Mouse (Mus musculus): ENCODE measurements around the gene Camk2n1. TPM values are rescaled to one million over a fixed set of nuclear protein-coding genes. Genes with fewer than 3 reads are reported as not detected.

The Camk2n1 gene
- polyA plus RNA-seq, 1 experiment from 2014 or later, result 1.4 TPM

- Histone ChIP-seq H3K27ac (replicated peaks in 1 of 2; ENCODE audit: control insufficient read depth in 1 of 2, insufficient read depth in 1 of 2, low read depth in 2 of 2, low read length in 2 of 2) (no peak overlapping the region), H3K9ac (ENCODE audit: low read length) (no peak overlapping the region), H3K4me1 (ENCODE audit: control insufficient read depth in 2 of 2, insufficient read depth in 2 of 2, low read length in 2 of 2) (peaks cover 20 to 21% of the 10 kb centered on the region in 2 experiments; a peak in 3 of 4 replicates), H3K4me3 (ENCODE audit: control insufficient read depth in 1 of 2, insufficient read depth in 1 of 2, low read depth in 1 of 2, low read length in 2 of 2) (no peak overlapping the region), H3K9me3 (ENCODE audit: control insufficient read depth, low read length) (no peaks in the 10 kb centered on the region), H3K36me3 (ENCODE audit: control insufficient read depth, insufficient read depth, low read length) (no peaks in the 10 kb centered on the region), H3K4me2 (ENCODE audit: low read length) (no peak overlapping the region), H3K27me3 (ENCODE audit: control insufficient read depth, insufficient read depth, low read length) (peaks cover 9% of the 10 kb centered on the region)
- 40% methylated on average over 5 of the region's 5 CpGs for WGBS
- ATAC-seq (ENCODE audit: insufficient number of reproducible peaks, insufficient read depth, low FRiP score, low read depth), result 0 out of 2 replicates have a peak, but pooled peaks have one; percentile 19
Observed at GRCm38 (mm10) chr4:138493161-138494001, 39.3 kb downstream of the Camk2n1 start.

GRCm38 (mm10) chr4:138494905-138495304 lies 40.8 kb downstream of the Camk2n1 start:
- no peaks in the 10 kb centered on the region for H3K36me3 ChIP-seq (ENCODE audit: control insufficient read depth, insufficient read depth, low read length)
- H3K27ac ChIP-seq (replicated peaks in 1 of 2; ENCODE audit: control insufficient read depth in 1 of 2, insufficient read depth in 1 of 2, low read depth in 2 of 2, low read length in 2 of 2), result no peak overlapping the region
- peaks cover 17 to 21% of the 10 kb centered on the region in 2 experiments; a peak in 3 of 4 replicates for H3K4me1 ChIP-seq (ENCODE audit: control insufficient read depth in 2 of 2, insufficient read depth in 2 of 2, low read length in 2 of 2)
- no peak for ATAC-seq (ENCODE audit: insufficient number of reproducible peaks, insufficient read depth, low FRiP score, low read depth)
- no peaks in the 10 kb centered on the region for H3K9me3 ChIP-seq (ENCODE audit: control insufficient read depth, low read length)
- H3K9ac ChIP-seq (ENCODE audit: low read length), result no peak overlapping the region
- WGBS, result 21% methylated on average over 5 of the region's 5 CpGs
- peaks cover 11% of the 10 kb centered on the region for H3K27me3 ChIP-seq (ENCODE audit: control insufficient read depth, insufficient read depth, low read length)
- H3K4me3 ChIP-seq (ENCODE audit: control insufficient read depth in 1 of 2, insufficient read depth in 1 of 2, low read depth in 1 of 2, low read length in 2 of 2), result no peak overlapping the region
- H3K4me2 ChIP-seq (ENCODE audit: low read length), result no peak overlapping the region

- peaks cover 11% of the 10 kb centered on the region for H3K27me3 ChIP-seq (ENCODE audit: control insufficient read depth, insufficient read depth, low read length)
- H3K9ac ChIP-seq (ENCODE audit: low read length), result no peak overlapping the region
- 0 out of 4 replicates have a peak overlapping the region, but pooled peaks have one; percentile 0 to 9 for H3K4me3 ChIP-seq (ENCODE audit: control insufficient read depth in 1 of 2, insufficient read depth in 1 of 2, low read depth in 1 of 2, low read length in 2 of 2)
Observed at GRCm38 (mm10) chr4:138495775-138496174, 41.7 kb downstream of the Camk2n1 start.

DNA sequence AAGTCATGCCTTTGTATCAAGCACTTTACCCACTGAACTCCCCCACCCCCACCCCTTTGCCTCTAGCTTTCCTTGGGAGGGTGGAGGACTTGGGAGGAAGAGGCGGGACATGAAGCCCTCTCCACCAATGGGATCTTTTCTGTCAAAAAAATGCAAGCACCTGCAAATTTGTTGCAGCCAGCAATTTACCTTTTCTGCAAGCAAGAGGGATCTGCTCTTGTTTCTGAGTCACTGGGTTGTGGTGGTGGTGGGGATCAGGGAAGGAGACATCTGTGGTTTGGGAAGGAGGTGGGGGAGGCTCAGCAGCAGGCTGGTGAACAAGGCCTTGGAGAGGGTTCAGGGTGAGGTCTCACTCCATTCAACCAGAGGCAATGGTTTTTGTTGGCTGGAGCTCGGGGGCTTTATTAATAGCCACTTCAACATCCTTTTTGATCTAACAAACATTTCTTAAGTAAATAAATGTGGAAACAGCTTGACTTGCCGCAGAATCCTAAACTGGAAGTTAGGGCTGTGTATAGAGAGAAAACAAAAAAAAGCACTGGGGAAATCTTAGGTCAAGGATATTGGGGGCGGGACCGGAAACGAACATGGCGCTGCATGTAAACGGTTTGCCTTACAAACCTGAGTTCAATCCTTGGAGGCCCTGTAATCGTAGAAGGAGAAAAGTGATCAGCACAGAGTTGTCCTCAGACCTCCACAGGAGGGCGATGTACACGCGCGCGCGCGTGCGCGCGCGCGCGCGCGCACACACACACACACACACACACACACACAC lies 42.8 kb downstream of the Camk2n1 start:
- H3K27ac ChIP-seq (replicated peaks in 1 of 2; ENCODE audit: control insufficient read depth in 1 of 2, insufficient read depth in 1 of 2, low read depth in 2 of 2, low read length in 2 of 2), result no peak overlapping the region
- WGBS, result 77% methylated on average over 23 of the region's 24 CpGs
- H3K4me3 ChIP-seq (ENCODE audit: control insufficient read depth in 1 of 2, insufficient read depth in 1 of 2, low read depth in 1 of 2, low read length in 2 of 2), result no peak overlapping the region
- no peaks in the 10 kb centered on the region for H3K9me3 ChIP-seq (ENCODE audit: control insufficient read depth, low read length)
- H3K4me2 ChIP-seq (ENCODE audit: low read length), result no peak overlapping the region
- no peak overlapping the region for H3K9ac ChIP-seq (ENCODE audit: low read length)
- no peak for ATAC-seq (ENCODE audit: insufficient number of reproducible peaks, insufficient read depth, low FRiP score, low read depth)
- no peaks in the 10 kb centered on the region for H3K36me3 ChIP-seq (ENCODE audit: control insufficient read depth, insufficient read depth, low read length)
- H3K4me1 ChIP-seq (ENCODE audit: control insufficient read depth in 2 of 2, insufficient read depth in 2 of 2, low read length in 2 of 2), result peaks cover 17 to 21% of the 10 kb centered on the region in 2 experiments; a peak in 3 of 4 replicates
- peaks cover 11% of the 10 kb centered on the region for H3K27me3 ChIP-seq (ENCODE audit: control insufficient read depth, insufficient read depth, low read length)

More at GRCm38 (mm10) chr4:138495775-138496174, 41.7 kb downstream of the Camk2n1 start:
- H3K4me2 ChIP-seq (ENCODE audit: low read length), result peak overlapping the region; percentile 49
- H3K36me3 ChIP-seq (ENCODE audit: control insufficient read depth, insufficient read depth, low read length), result no peaks in the 10 kb centered on the region
- no peaks in the 10 kb centered on the region for H3K9me3 ChIP-seq (ENCODE audit: control insufficient read depth, low read length)
- H3K27ac ChIP-seq (replicated peaks in 1 of 2; ENCODE audit: control insufficient read depth in 1 of 2, insufficient read depth in 1 of 2, low read depth in 2 of 2, low read length in 2 of 2), result no peak overlapping the region
- H3K4me1 ChIP-seq (ENCODE audit: control insufficient read depth in 2 of 2, insufficient read depth in 2 of 2, low read length in 2 of 2), result peaks cover 17 to 21% of the 10 kb centered on the region in 2 experiments; a peak in 3 of 4 replicates
- no peak for ATAC-seq (ENCODE audit: insufficient number of reproducible peaks, insufficient read depth, low FRiP score, low read depth)
- 6% methylated on average over 13 of the region's 13 CpGs for WGBS

- Histone ChIP-seq H3K36me3 (ENCODE audit: control insufficient read depth, insufficient read depth, low read length) (no peaks in the 10 kb centered on the region), H3K4me1 (ENCODE audit: control insufficient read depth in 2 of 2, insufficient read depth in 2 of 2, low read length in 2 of 2) (peaks cover 8 to 11% of the 10 kb centered on the region in 2 experiments; a peak in 3 of 4 replicates), H3K4me3 (ENCODE audit: control insufficient read depth in 1 of 2, insufficient read depth in 1 of 2, low read depth in 1 of 2, low read length in 2 of 2) (no peak overlapping the region), H3K9me3 (ENCODE audit: control insufficient read depth, low read length) (no peaks in the 10 kb centered on the region), H3K9ac (ENCODE audit: low read length) (no peak overlapping the region), H3K27me3 (ENCODE audit: control insufficient read depth, insufficient read depth, low read length) (peaks cover 26% of the 10 kb centered on the region), H3K4me2 (ENCODE audit: low read length) (no peak overlapping the region), H3K27ac (replicated peaks in 1 of 2; ENCODE audit: control insufficient read depth in 1 of 2, insufficient read depth in 1 of 2, low read depth in 2 of 2, low read length in 2 of 2) (no peak overlapping the region)
- no peak for ATAC-seq (ENCODE audit: insufficient number of reproducible peaks, insufficient read depth, low FRiP score, low read depth)
- WGBS, result 76% methylated on average over 21 of the region's 21 CpGs
Observed at GRCm38 (mm10) chr4:138499856-138500645, 45.9 kb downstream of the Camk2n1 start.

GRCm38 (mm10) chr4:138501048-138501447 lies 46.9 kb downstream of the Camk2n1 start:
- Histone ChIP-seq H3K9me3 (ENCODE audit: control insufficient read depth, low read length) (no peaks in the 10 kb centered on the region), H3K27ac (replicated peaks in 1 of 2; ENCODE audit: control insufficient read depth in 1 of 2, insufficient read depth in 1 of 2, low read depth in 2 of 2, low read length in 2 of 2) (no peak overlapping the region), H3K27me3 (ENCODE audit: control insufficient read depth, insufficient read depth, low read length) (peaks cover 35% of the 10 kb centered on the region), H3K4me3 (ENCODE audit: control insufficient read depth in 1 of 2, insufficient read depth in 1 of 2, low read depth in 1 of 2, low read length in 2 of 2) (no peak overlapping the region), H3K4me2 (ENCODE audit: low read length) (no peak overlapping the region), H3K36me3 (ENCODE audit: control insufficient read depth, insufficient read depth, low read length) (no peaks in the 10 kb centered on the region), H3K9ac (ENCODE audit: low read length) (no peak overlapping the region), H3K4me1 (ENCODE audit: control insufficient read depth in 2 of 2, insufficient read depth in 2 of 2, low read length in 2 of 2) (peaks cover 3 to 9% of the 10 kb centered on the region in 2 experiments; a peak in 3 of 4 replicates)
- ATAC-seq (ENCODE audit: insufficient number of reproducible peaks, insufficient read depth, low FRiP score, low read depth), result no peak
- 60% methylated on average over 5 of the region's 5 CpGs for WGBS

GRCm38 (mm10) chr4:138504632-138505101 lies 50.6 kb downstream of the Camk2n1 start:
- whole genome bisulfite sequencing, result 3% methylated on average over 16 of the region's 16 CpGs
- no peak for ATAC-seq (ENCODE audit: insufficient number of reproducible peaks, insufficient read depth, low FRiP score, low read depth)
- Histone ChIP-seq H3K4me2 (ENCODE audit: low read length) (no peak overlapping the region), H3K9me3 (ENCODE audit: control insufficient read depth, low read length) (no peaks in the 10 kb centered on the region), H3K27me3 (ENCODE audit: control insufficient read depth, insufficient read depth, low read length) (peaks cover 39% of the 10 kb centered on the region), H3K9ac (ENCODE audit: low read length) (no peak overlapping the region), H3K36me3 (ENCODE audit: control insufficient read depth, insufficient read depth, low read length) (no peaks in the 10 kb centered on the region), H3K4me1 (ENCODE audit: control insufficient read depth in 2 of 2, insufficient read depth in 2 of 2, low read length in 2 of 2) (no peaks in the 10 kb centered on the region; a peak in 1 of 4 replicates), H3K27ac (replicated peaks in 1 of 2; ENCODE audit: control insufficient read depth in 1 of 2, insufficient read depth in 1 of 2, low read depth in 2 of 2, low read length in 2 of 2) (no peak overlapping the region), H3K4me3 (ENCODE audit: control insufficient read depth in 1 of 2, insufficient read depth in 1 of 2, low read depth in 1 of 2, low read length in 2 of 2) (no peak overlapping the region)

All from heart, embryonic 14.5 days (tissue).